Mouse (Mus musculus) R1 (cell line): ENCODE data around the gene E2f8.

Experiments
- DNase-seq: peaks from one replicate; pipeline ENCODE4 v3.0.0-alpha.2; 2018; ENCODE audit warnings: low read depth, low spot score

The E2f8 gene

GRCm38 (mm10) chr7:48893093-48893492 is 11.7 kb upstream of the E2f8 start:
- DNase-seq: no peak

GRCm38 (mm10) chr7:48891029-48891428 is 9.6 kb upstream of the E2f8 start:
- no peak for DNase-seq

DNA sequence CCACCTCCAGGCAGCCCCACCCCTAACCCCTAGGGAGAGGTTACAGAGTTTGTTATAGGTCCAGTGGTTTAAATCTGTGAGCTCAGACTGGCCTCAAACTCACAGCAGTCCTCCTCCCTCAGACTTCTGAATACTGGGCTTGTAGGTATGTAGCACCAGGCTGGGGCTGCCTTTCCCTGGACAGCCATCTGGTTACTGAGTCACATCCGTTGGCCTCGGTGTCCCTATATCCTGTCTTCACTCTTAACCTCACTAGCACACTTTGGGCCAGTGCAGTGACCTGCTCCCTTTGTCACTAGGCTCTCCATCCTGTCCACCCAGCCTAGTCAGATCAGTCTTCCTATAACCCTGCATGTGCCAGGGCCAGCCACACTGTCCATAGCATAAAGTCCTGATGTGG is 7.4 kb upstream of the E2f8 start:
- DNase-seq: no peak

- DNase-seq: no peak
Observed at GRCm38 (mm10) chr7:48887973-48888372, 6.6 kb upstream of the E2f8 start.

- DNase-seq: no peak
Observed at GRCm38 (mm10) chr7:48884266-48884611, 2.8 kb upstream of the E2f8 start.

DNA sequence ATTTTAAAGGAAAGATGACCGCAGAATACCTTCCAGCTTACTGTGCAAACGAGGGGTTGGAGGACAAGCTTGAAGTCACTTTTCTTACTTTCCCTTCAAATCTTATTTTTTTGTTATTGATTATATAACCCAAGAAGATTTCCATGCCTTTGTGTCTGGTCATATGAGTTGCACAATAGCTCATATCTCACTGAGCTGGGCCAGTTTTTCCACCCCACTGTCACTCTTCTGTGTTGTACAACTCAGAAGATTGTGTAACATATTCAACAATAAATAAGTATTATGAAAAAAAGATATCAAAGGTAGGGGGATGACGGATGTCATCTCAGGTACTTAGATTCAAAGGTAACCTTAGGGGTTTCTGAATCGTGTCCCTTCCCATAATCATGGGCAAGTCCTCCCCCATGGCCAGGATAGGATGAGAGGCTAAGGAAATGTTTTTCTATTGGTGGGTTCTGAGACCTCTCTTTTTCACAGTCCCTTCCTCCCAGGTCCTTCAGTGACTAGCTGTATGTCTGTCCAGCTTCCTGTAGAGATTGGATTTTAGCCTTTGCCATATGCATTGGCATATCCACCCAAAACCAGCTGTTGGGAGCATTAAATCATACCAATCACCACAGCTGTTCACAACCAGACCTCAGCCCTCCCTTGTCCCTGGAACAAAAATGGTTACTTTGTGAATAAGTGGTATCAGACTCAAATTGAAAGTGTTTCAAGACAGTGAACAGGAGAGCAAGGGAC is 2.3 kb upstream of the E2f8 start:
- no peak for DNase-seq

GRCm38 (mm10) chr7:48881971-48882609 is 694 bp upstream of the E2f8 start:
- DNase-seq: peak; percentile 63

DNA sequence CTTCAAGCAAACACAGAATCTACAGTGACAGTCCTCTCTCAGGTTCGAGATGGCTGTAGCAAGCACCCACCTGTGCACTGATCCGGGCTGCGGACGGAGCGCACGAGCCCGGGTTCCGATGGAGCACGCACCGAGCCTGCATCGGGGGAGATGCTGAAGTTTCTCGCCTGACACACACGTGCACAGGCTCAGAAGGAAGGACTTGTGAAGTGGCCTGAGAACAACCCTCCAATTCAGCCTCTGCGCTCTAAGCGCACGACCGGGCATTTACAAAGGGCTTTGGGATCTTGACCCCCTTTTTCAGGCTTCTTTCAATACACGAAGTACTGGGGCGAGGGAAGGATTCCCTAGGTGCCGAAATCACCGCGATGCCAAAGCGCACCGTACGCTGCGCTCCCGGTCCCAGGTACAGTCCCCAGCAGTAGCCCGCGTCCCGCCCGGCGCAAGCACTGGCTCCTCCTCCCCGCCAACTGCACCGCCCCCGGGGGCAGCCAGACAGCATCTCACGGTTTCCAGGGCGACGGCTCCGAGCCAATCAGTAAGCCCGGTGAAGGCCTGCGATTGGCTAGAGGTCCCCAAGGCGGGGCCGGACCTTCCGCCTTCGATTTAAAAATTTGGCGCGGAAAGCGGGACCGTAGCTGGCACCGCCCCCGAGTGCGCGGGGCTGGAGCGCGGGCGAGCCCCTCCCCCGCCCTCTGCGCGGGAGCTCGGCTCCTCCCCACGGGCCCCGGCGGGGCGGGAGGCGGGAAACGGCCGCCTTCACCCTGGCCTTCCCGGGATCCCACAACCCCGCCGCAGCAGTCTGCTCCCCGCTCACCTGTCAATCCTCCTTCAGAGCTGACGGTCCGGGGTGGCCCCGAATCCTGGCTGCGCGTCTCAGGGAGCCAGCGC is 560 bp downstream of the E2f8 start:
- DNase-seq: peak; percentile 99

GRCm38 (mm10) chr7:48879574-48879973 is 1.8 kb downstream of the E2f8 start:
- DNase-seq: no peak

- DNase-seq: no peak
Observed at GRCm38 (mm10) chr7:48877786-48878390, 3.5 kb downstream of the E2f8 start.

- peak; percentile 85 for DNase-seq
Observed at GRCm38 (mm10) chr7:48876526-48876925, 4.9 kb downstream of the E2f8 start.

DNA sequence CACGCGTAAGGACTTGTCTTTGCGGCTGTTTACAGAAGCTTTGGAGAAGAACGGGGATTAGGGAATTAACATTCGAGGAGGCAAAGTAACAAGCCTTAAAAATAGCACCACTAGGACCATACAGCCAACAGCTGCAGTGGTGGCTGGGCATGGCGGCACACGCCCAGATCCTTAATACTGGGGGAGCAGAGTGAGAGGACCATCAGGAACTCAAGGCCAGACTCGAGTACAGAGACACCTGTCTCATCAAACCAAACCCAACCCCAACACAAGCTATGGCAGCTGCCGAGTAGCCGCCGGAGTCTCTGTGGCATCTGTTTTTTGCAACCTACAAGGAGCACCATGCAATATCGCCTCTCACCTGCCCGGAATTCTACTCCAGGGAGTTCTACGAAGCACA is 6.3 kb downstream of the E2f8 start:
- no peak for DNase-seq

- no peak for DNase-seq
Observed at GRCm38 (mm10) chr7:48871292-48871691, 10.1 kb downstream of the E2f8 start.

DNA sequence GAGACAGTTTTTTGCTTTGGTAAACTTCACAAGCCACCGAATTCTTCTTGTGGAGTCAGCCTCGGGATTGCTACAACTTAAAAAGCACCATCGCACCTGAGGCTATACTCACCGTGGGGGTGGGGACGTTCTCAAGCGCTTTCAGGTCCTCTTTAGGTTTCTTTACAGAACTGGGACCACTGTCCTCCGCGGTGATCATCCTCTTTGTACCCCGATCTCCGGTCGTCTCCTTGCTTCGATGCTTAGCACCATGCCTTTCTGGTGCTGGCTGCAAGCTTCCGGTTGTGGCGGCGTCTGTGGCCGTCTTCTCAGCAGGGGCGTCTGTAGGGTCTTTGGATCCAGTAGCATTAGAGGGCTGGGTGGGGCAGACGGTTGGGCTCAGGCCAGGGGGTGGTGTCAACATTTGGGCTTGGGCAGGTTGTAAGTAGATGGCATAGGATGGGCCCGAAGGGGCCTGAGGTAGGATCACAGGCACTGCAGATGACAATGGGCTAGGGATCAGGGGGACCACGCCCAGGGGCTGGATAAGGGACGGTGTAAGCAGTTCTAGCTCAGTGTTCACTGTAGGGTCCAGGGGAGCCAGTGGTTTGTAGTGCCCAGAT is 10.7 kb downstream of the E2f8 start:
- peak; percentile 32 for DNase-seq

- no peak for DNase-seq
Observed at GRCm38 (mm10) chr7:48870144-48870543, 11.3 kb downstream of the E2f8 start.

- DNase-seq: no peak
Observed at GRCm38 (mm10) chr7:48867576-48867975, 13.8 kb downstream of the E2f8 start.

DNA sequence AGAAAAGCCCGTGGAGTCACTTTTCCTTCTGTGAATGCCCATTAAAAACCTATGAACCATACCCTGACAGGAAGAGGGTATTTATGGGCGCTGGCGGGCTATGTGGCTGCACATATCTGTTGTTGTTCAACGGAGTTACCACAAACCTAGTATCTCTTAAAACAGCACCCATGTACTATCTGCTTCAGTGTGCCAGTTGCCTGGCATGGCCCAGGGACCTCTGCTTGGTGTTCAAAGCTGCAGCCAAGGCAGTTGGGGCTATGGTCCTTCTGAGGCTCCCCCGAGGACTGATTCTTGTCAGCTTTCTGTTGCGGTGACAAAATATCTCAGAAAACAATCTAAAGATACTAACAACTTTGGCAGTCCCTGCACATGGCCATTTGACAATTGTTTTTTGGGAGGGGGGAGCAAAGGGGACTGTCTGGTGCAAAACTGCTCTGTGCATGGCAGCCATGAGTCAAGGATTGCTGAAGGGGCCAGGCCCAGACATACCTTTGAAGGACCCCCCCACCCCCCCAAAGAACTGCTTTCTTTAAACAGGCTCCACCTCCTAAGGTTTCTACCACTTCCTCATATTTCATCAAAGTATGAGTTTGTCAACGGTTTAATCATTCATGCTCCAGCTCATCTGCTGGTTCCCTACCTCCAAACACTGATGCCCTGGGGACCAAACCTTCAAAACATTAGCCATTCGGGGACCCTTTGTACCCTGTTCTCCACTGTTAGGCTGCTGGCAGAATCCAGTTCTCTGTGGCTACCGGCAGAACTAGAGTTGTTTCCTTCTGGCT is 16.5 kb downstream of the E2f8 start:
- DNase-seq: no peak

GRCm38 (mm10) chr7:48864199-48864598 is 17.2 kb downstream of the E2f8 start:
- DNase-seq: no peak

- DNase-seq: no peak
Observed at GRCm38 (mm10) chr7:48861796-48862195, 19.6 kb downstream of the E2f8 start.

DNA sequence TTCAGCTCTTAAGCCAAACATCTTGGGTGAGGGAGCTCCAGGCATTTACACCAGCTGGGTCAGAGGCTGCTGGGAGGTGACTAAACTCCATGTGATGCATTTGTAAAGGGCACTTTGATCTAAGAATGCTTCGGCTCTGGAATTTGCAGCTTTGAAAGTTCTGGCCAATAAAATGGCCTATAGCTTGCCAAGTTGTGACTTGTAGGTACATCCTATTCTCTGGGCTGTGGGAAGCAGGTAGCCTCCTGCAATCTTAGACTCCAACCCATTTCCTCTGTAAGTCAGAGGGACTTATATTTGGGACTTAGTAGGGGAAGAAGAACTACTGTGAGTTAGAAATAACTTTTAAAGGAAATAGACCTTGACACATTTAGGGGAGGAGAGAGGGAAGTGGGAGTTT is 20.4 kb downstream of the E2f8 start:
- DNase-seq: no peak

- DNase-seq: no peak
Observed at GRCm38 (mm10) chr7:48859362-48859761, 22.0 kb downstream of the E2f8 start.
